Mouse (Mus musculus) forebrain, embryonic 15.5 days (tissue): ENCODE data around the gene Ift81. TPM values are rescaled to one million over a fixed set of nuclear protein-coding genes. Genes with fewer than 3 reads are reported as not detected.

Experiments used
- ATAC-seq: fragments of 200-750 bp; cut with Nextera tagmentation; replicated peaks from 2 replicates; pipeline ENCODE4 v1.8.0; 2017; ENCODE audit warnings: mild to moderate bottlenecking, moderate TSS enrichment, moderate library complexity
- H3K27ac ChIP-seq: fragments of 300-500 bp; sonication (generic); replicated peaks from 2 replicates; pipeline ENCODE4 v1.5.1; 2015; ENCODE audit warnings: mild to moderate bottlenecking, inconsistent platforms
- H3K27me3 ChIP-seq: fragments of 300-500 bp; sonication (generic); 2 replicates; pipeline ENCODE4 v1.6.1; 2015; ENCODE audit warnings: inconsistent platforms
- H3K36me3 ChIP-seq: fragments of 300-500 bp; sonication (generic); 2 replicates; pipeline ENCODE4 v1.6.1; 2015; ENCODE audit warnings: mild to moderate bottlenecking, inconsistent platforms
- H3K4me1 ChIP-seq: fragments of 300-500 bp; sonication (generic); 2 replicates; pipeline ENCODE4 v1.6.1; 2015; ENCODE audit warnings: inconsistent platforms
- H3K4me2 ChIP-seq: fragments of 300-500 bp; sonication (generic); replicated peaks from 2 replicates; pipeline ENCODE4 v1.6.1; 2015; ENCODE audit warnings: mild to moderate bottlenecking, inconsistent platforms
- H3K4me3 ChIP-seq: fragments of 300-500 bp; sonication (generic); 2 replicates; pipeline ENCODE4 v1.5.1; 2015; ENCODE audit warnings: mild to moderate bottlenecking, inconsistent platforms
- H3K9ac ChIP-seq: fragments of 300-500 bp; sonication (generic); replicated peaks from 2 replicates; pipeline ENCODE4 v1.6.1; 2015; ENCODE audit warnings: mild to moderate bottlenecking, inconsistent platforms
- H3K9me3 ChIP-seq: fragments of 300-500 bp; sonication (generic); 2 replicates; pipeline ENCODE4 v1.6.1; 2016; ENCODE audit warnings: inconsistent platforms
- WGBS: fragments of 180-500 bp; shearing (Covaris S2); methylation state at CpG from one replicate; pipeline ENCODE4 v1.1.7; 2015; ENCODE audit warnings: mixed read lengths; 5-methylcytosine and 5-hydroxymethylcytosine counted together
- polyA plus RNA-seq: library from polyadenylated mRNA; unstranded; fragments of >200 nt; fragmentation: Nextera tagmentation; extraction: Ambion mirVana; gene quantifications from 2 replicates; pipeline ENCODE4 v1.2.1, GENCODE M21; 2015

The Ift81 gene
- polyA plus RNA-seq, 1 experiment from 2014 or later, result 67.0 TPM

DNA sequence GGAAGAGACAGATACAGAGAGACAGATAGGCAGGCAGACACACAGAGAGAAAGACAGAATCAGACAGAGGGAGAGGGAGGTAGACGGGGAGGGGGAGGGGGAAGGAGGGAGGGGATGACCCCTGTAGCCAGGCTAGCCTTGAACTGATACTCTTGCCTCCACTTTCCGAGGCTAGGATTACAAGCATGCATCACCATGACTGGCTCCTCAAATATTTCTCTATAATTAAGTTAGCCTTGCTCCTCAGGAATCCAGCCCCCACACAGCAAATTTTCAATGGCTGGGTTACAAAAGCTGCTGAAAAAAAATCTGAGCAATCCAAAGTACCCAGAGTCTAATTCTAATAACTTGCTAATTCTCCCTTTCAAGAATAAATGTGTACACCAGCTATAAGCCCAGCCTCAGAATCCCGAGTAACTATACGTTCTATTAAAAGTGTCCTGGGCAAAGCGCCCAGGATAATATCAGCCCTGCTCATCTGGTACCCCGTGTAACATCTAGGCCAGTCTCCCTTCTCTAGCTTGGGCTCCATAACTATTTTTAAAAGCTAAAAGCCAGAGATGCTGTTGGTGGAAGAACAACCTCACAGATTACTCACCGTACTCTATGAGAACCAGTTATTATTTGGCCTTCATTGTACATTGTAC, 37.5 kb downstream of the Ift81 start:
- Histone ChIP-seq H3K9ac (no peak overlapping the region), H3K4me3 (no peak overlapping the region), H3K36me3 (peaks cover 20% of the 10 kb centered on the region), H3K27ac (no peak overlapping the region), H3K4me2 (no peak overlapping the region), H3K4me1 (no peaks in the 10 kb centered on the region), H3K9me3 (no peaks in the 10 kb centered on the region), H3K27me3 (no peaks in the 10 kb centered on the region)
- ATAC-seq, result no peak
- WGBS, result 61% methylated on average over 7 of the region's 7 CpGs

DNA sequence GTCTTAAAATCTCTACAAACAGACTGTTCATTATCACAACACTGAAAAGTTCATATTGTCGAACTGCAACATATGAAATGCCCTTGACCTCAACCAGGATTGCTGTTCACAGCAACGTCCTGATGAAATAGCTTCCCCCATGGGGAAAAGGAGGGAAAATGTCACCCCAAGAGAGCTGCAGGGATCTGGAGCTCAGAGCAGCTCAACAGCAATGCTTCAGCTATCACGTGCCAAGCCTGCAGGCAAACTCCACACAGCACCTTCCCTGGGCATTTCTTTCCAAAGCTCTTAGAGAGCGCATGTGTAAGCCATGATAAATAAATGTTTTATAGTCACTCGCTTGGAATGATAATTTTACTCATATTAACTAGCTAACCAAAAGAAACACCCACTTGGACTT, 42.3 kb downstream of the Ift81 start:
- ATAC-seq, result no peak
- no peak overlapping the region for H3K27ac ChIP-seq
- no peaks in the 10 kb centered on the region for H3K9me3 ChIP-seq
- no peaks in the 10 kb centered on the region for H3K4me1 ChIP-seq
- peaks cover 8% of the 10 kb centered on the region for H3K36me3 ChIP-seq
- 86% methylated on average over 5 of the region's 5 CpGs for WGBS
- H3K9ac ChIP-seq, result no peak overlapping the region
- no peak overlapping the region for H3K4me2 ChIP-seq
- H3K4me3 ChIP-seq, result no peak overlapping the region
- no peaks in the 10 kb centered on the region for H3K27me3 ChIP-seq

DNA sequence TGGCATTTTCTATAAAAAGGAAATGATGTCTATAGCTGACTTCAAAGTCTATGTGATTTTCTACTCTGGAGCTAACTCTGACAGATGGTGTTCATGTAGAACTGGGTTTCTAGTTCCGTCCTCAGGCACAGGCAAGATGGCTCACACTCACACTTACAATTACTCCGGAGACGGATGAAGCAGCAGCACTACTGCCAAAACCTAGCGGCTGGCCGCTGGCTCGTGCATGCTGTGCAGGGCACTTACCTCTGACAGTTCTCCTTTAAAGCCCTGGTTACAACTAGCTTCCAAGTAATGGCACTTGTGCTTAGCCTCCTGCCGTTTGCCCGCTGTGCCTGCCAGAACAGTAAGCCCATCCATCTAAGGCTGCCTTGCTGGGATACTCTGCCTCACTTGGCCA, 47.7 kb downstream of the Ift81 start:
- ATAC-seq, result no peak
- no peak overlapping the region for H3K4me2 ChIP-seq
- peaks cover 13% of the 10 kb centered on the region for H3K36me3 ChIP-seq

DNA sequence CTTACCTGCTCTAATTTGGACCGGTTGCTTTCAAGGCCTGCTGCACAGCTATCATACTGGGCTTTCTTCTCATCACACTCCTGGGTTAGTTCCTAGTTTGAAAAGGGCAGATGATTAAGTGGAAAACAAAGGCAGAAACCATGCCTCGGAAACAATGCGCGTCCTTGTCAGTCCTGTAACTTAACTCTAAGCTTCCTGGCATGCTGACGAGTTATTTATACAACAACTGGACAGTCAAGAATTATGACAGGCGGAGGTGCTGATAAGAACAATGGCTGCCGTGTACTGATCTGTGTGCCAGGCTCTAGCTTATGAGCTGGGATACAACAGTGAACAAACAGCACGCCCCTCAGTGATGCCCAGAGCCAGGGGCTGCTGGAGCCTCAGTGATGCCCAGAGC, 53.7 kb downstream of the Ift81 start:
- Histone ChIP-seq H3K4me2 (no peak overlapping the region), H3K4me1 (no peaks in the 10 kb centered on the region), H3K36me3 (peaks cover 28% of the 10 kb centered on the region), H3K9ac (no peak overlapping the region), H3K27me3 (no peaks in the 10 kb centered on the region), H3K9me3 (no peaks in the 10 kb centered on the region), H3K4me3 (no peak overlapping the region), H3K27ac (no peak overlapping the region)
- no peak for ATAC-seq
- 79% methylated on average over 8 of the region's 8 CpGs for WGBS

More for the DNA sequence above, 47.7 kb downstream of the Ift81 start:
- no peaks in the 10 kb centered on the region for H3K9me3 ChIP-seq
- peaks cover 8% of the 10 kb centered on the region for H3K4me1 ChIP-seq
- H3K4me3 ChIP-seq, result no peak overlapping the region
- no peak overlapping the region for H3K9ac ChIP-seq
- peak overlapping the region; percentile 76 for H3K27ac ChIP-seq
- H3K27me3 ChIP-seq, result no peaks in the 10 kb centered on the region
- 64% methylated on average over 8 of the region's 8 CpGs for WGBS

DNA sequence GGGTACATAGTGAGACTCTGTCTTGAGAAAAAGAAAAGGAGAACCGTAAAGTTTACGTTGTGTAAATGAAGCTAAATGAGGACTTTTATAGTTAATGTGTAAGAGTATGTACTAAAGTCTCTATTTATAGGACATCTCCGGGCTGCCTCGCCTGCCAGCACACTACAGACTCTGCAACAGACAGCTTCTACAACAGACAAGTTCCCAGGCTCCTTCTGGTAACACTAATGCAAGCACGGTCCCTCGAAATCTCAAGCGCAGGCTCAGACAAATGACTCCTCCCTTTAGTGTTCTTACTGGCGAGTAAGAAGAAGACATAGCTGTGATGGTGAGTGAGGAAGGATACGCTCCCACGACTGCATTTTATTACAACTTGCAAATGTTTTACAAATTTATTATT, 56.2 kb downstream of the Ift81 start:
- H3K27me3 ChIP-seq, result no peaks in the 10 kb centered on the region
- no peak for ATAC-seq
- 90% methylated on average over 10 of the region's 10 CpGs for WGBS
- H3K27ac ChIP-seq, result no peak overlapping the region
- no peaks in the 10 kb centered on the region for H3K9me3 ChIP-seq
- H3K9ac ChIP-seq, result no peak overlapping the region
- H3K4me2 ChIP-seq, result no peak overlapping the region
- peaks cover 28% of the 10 kb centered on the region for H3K36me3 ChIP-seq
- no peak overlapping the region for H3K4me3 ChIP-seq
- H3K4me1 ChIP-seq, result no peaks in the 10 kb centered on the region

DNA sequence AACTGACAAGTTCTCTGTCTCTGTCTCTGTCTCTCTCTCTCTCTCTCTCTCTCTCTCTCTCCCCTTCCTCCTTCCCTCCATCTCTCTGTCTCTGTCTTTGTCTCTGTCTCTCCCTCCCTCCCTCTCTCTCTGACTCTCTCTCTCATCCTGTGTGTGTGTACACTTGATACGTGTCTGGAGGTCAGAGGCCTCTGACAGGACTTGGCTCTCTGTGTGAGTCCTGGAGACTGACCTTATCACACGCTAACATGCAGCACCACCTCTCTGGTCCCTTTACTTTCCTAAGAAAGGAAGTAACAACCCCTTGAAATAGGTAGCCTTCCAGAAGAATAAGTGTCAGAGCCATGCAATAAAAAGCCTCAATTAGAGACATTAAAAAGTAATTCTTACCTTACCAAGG, 59.2 kb downstream of the Ift81 start:
- 89% methylated on average over 2 of the region's 2 CpGs for WGBS

DNA sequence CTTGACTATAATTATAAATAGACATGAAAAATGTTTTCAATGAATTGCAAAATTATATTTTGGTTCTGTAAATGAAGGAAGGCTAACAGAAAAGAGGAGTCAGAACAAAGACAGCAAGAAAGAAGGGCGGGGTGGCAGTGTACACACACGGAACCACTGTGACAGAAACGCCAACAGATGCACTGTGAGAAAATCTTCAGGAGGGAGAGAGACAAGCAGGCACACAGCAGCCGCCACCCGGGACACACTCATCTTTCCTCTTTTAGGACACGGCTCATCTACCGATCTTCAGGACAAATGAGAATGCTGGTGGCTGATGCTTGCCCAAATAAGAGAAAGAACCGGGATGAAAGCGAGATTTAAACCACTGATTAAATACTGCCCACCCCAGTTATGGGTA, 61.7 kb downstream of the Ift81 start:
- 86% methylated on average over 9 of the region's 9 CpGs for WGBS
- ATAC-seq, result no peak

More for the DNA sequence above, 59.2 kb downstream of the Ift81 start:
- no peaks in the 10 kb centered on the region for H3K4me1 ChIP-seq
- no peak overlapping the region for H3K27ac ChIP-seq
- no peak overlapping the region for H3K9ac ChIP-seq
- H3K4me2 ChIP-seq, result no peak overlapping the region
- H3K4me3 ChIP-seq, result no peak overlapping the region
- H3K9me3 ChIP-seq, result no peaks in the 10 kb centered on the region
- ATAC-seq, result no peak
- H3K27me3 ChIP-seq, result no peaks in the 10 kb centered on the region
- H3K36me3 ChIP-seq, result peaks cover 31% of the 10 kb centered on the region

DNA sequence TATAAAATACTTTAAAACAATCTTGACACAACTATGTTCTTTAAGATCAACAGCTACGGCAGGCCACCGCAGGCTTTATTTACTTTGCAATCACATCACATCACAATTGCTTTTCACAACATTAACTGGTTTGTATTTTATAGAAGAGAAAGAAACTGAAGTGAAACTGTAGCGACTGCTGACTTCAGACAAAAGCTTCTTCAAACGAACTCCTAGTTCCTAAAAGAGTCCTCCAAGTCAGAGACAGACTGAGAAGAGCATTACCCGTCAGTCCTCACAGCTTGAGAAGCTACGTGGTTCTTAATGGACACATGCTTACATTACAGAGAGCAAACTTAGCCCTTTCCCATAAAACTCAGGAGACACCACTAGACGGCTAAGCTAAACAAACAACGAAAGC, 63.9 kb downstream of the Ift81 start:
- WGBS, result 67% methylated on average over 8 of the region's 8 CpGs
- Histone ChIP-seq H3K9me3 (no peaks in the 10 kb centered on the region), H3K9ac (no peak overlapping the region), H3K4me3 (no peak overlapping the region), H3K4me1 (peaks cover 9% of the 10 kb centered on the region), H3K27me3 (no peaks in the 10 kb centered on the region), H3K36me3 (peaks cover 4% of the 10 kb centered on the region; the same call in 1 of the 2 replicates), H3K4me2 (no peak overlapping the region), H3K27ac (no peak overlapping the region)
- no peak for ATAC-seq

More for the DNA sequence above, 61.7 kb downstream of the Ift81 start:
- no peak overlapping the region for H3K4me3 ChIP-seq
- H3K27ac ChIP-seq, result no peak overlapping the region
- H3K4me1 ChIP-seq, result peaks cover 9% of the 10 kb centered on the region
- no peak overlapping the region for H3K9ac ChIP-seq
- no peaks in the 10 kb centered on the region for H3K9me3 ChIP-seq
- H3K27me3 ChIP-seq, result no peaks in the 10 kb centered on the region
- H3K4me2 ChIP-seq, result no peak overlapping the region
- H3K36me3 ChIP-seq, result peaks cover 7% of the 10 kb centered on the region; the same call in 1 of the 2 replicates

DNA sequence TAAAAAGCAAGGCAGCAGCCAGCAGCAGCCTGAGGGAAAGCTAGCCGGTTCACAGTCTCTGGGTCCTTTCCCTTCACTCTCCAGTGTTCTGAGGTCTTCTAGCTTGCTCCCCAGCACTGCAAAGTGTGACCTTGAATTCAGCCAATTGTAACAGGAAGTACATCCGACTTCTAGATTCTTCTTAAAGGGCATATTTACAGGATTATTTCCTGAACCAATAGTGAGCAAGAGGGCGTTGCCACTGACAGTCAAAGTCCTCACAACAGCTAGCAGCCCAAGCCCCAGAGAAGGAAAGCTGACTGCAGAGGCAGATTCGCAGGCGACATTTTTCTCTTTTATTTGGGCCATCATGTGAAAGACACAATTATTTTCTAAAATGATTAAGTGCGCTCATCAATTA, 65.6 kb downstream of the Ift81 start:
- Histone ChIP-seq H3K4me2 (no peak overlapping the region), H3K9ac (no peak overlapping the region), H3K27ac (peak overlapping the region; percentile 41; the same call in 1 of the 2 replicates), H3K9me3 (no peaks in the 10 kb centered on the region), H3K36me3 (peaks cover 4% of the 10 kb centered on the region; the same call in 1 of the 2 replicates), H3K4me1 (peaks cover 9% of the 10 kb centered on the region), H3K27me3 (no peaks in the 10 kb centered on the region), H3K4me3 (no peak overlapping the region)
- 58% methylated on average over 6 of the region's 6 CpGs for WGBS
- no peak for ATAC-seq

DNA sequence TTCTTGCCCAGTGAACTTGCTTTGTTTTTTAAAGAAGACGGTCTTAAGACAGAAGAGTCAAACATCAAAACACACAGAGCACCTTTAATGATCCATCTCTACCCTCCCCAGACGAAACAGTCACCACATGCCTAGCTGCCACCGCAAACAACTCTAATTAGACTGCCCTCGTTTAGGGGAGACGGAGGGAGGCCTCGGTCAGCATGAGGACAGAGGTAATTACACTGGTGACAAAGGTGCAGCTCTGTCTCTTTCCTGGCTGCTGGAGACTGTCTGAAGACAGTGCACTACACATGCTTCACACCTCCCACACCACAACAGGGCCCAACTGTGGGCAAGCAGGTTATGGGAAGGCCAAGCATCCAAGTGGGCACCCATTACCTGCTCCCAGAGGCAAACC, 66.5 kb downstream of the Ift81 start:
- Histone ChIP-seq H3K27ac (no peak overlapping the region), H3K27me3 (no peaks in the 10 kb centered on the region), H3K4me2 (no peak overlapping the region), H3K4me1 (peaks cover 9% of the 10 kb centered on the region), H3K9me3 (no peaks in the 10 kb centered on the region), H3K36me3 (peaks cover 4% of the 10 kb centered on the region; the same call in 1 of the 2 replicates), H3K4me3 (no peak overlapping the region), H3K9ac (no peak overlapping the region)
- WGBS, result 21% methylated on average over 6 of the region's 6 CpGs
- no peak for ATAC-seq

DNA sequence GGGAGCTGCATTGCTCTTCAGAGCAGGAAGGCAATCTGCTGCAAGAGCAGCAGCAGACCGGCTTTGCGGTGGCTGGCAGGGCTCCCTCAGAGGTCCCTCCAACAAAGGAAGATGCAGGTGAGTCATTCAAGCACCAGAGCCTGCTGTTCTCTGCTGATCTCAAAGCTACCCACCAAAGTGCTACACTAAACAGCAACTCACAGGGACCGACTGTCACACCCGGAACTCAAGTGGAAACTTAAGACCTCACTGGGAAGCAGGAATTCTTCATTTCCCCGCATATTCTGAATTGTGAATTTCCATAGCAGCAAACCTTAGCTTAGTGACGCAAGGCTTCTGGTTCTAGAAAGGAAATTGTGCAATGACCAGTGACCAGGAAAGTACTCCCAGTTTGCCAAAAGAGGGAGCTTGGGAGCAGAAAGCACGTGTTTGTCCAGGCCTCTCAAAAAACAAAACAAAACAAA, 67.0 kb downstream of the Ift81 start:
- H3K4me2 ChIP-seq, result no peak overlapping the region
- no peaks in the 10 kb centered on the region for H3K9me3 ChIP-seq
- WGBS, result 63% methylated on average over 7 of the region's 7 CpGs
- H3K9ac ChIP-seq, result no peak overlapping the region
- H3K4me3 ChIP-seq, result no peak overlapping the region
- peaks cover 4% of the 10 kb centered on the region; the same call in 1 of the 2 replicates for H3K36me3 ChIP-seq
- H3K4me1 ChIP-seq, result peaks cover 9% of the 10 kb centered on the region
- no peak overlapping the region for H3K27ac ChIP-seq
- no peak for ATAC-seq
- H3K27me3 ChIP-seq, result no peaks in the 10 kb centered on the region

DNA sequence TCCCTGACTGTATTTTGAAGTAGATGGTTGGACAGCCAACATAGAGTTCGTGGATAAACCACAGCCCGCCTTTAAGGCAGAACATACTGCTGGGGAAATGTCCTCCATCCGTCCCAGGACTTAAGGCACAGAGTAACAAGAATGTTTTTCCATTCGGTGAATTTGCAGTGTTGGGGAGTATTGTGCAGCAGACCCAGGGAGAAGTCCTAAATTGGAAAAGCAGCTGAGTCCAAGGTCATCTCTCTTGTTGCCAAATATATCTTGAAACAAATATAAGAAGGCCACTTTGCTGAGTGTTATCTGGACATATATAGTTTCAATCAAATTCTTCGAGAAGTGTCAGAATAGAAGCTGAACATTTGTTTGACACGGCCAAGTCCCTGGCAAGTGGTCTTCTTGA, 70.9 kb downstream of the Ift81 start:
- no peaks in the 10 kb centered on the region for H3K27me3 ChIP-seq
- ATAC-seq, result no peak
- no peaks in the 10 kb centered on the region for H3K9me3 ChIP-seq
- H3K36me3 ChIP-seq, result peaks cover 4% of the 10 kb centered on the region; the same call in 1 of the 2 replicates
- H3K27ac ChIP-seq, result no peak overlapping the region
- H3K4me1 ChIP-seq, result peaks cover 4% of the 10 kb centered on the region; the same call in 1 of the 2 replicates
- H3K4me3 ChIP-seq, result no peak overlapping the region
- WGBS, result 93% methylated on average over 6 of the region's 6 CpGs
- no peak overlapping the region for H3K9ac ChIP-seq
- no peak overlapping the region for H3K4me2 ChIP-seq

DNA sequence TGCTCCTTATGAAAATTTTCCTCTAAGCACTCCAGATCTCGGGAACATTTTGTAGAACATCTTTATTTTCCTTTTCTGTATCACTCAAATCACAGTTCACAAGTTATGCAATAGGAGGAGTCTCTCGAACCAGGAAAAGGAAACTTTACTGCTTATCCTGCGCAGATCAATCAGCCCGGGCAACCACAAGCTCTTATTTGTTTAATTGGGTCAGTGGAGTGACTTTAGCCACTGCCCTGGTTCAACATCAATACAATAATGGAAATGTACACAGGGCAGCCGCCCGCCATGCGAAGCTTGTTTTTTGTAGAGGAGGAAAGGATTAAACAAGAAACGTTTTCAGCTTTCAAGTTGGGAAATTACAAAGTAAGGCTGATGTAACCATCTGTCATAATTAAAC, 72.4 kb downstream of the Ift81 start:
- ATAC-seq, result no peak
- Histone ChIP-seq H3K4me2 (no peak overlapping the region), H3K9ac (no peak overlapping the region), H3K4me3 (no peak overlapping the region), H3K36me3 (peaks cover 7% of the 10 kb centered on the region; the same call in 1 of the 2 replicates), H3K27ac (no peak overlapping the region), H3K9me3 (no peaks in the 10 kb centered on the region), H3K4me1 (no peaks in the 10 kb centered on the region), H3K27me3 (no peaks in the 10 kb centered on the region)
- WGBS, result 89% methylated on average over 8 of the region's 8 CpGs
